Mouse (Mus musculus): Measurements from ENCODE around the gene Pard3. TPM values are rescaled to one million over a fixed set of nuclear protein-coding genes. Genes with fewer than 3 reads are reported as not detected.

The Pard3 gene
- polyA plus RNA-seq, 1 experiment from 2014 or later, result 16.4 TPM

- no peaks in the 10 kb centered on the region for H3K4me1 ChIP-seq (replicated peaks; ENCODE audit: control insufficient read depth, insufficient read depth, low read length)
- no peak overlapping the region for H3K4me3 ChIP-seq (replicated peaks; ENCODE audit: low read length)
- no peaks in the 10 kb centered on the region for H3K9me3 ChIP-seq (ENCODE audit: control insufficient read depth, low read length)
- H3K27me3 ChIP-seq (replicated peaks; ENCODE audit: control insufficient read depth, insufficient read depth, low read length), result no peaks in the 10 kb centered on the region
- no peaks in the 10 kb centered on the region for H3K36me3 ChIP-seq (ENCODE audit: control insufficient read depth, insufficient read depth)
- ATAC-seq, result peak; percentile 45; the same call in 1 of the 2 replicates
- H3K9ac ChIP-seq (replicated peaks; ENCODE audit: low read depth, low read length), result no peak overlapping the region
- no peak overlapping the region for H3K4me2 ChIP-seq (ENCODE audit: low read length)
- 0 out of 2 replicates have a peak overlapping the region, but pooled peaks have one; percentile 0 for H3K27ac ChIP-seq (ENCODE audit: low read length)
- WGBS, result 76% methylated on average over 16 of the region's 16 CpGs
Observed at GRCm38 (mm10) chr8:127371326-127371949, 307.7 kb downstream of the Pard3 start.

- no peak for ATAC-seq
- Histone ChIP-seq H3K4me2 (ENCODE audit: low read length) (no peak overlapping the region), H3K9me3 (ENCODE audit: control insufficient read depth, low read length) (no peaks in the 10 kb centered on the region), H3K9ac (replicated peaks; ENCODE audit: low read depth, low read length) (no peak overlapping the region), H3K27ac (ENCODE audit: low read length) (peak overlapping the region; percentile 83), H3K36me3 (ENCODE audit: control insufficient read depth, insufficient read depth) (no peaks in the 10 kb centered on the region), H3K4me3 (replicated peaks; ENCODE audit: low read length) (no peak overlapping the region), H3K4me1 (replicated peaks; ENCODE audit: control insufficient read depth, insufficient read depth, low read length) (peaks cover 17% of the 10 kb centered on the region), H3K27me3 (replicated peaks; ENCODE audit: control insufficient read depth, insufficient read depth, low read length) (no peaks in the 10 kb centered on the region)
- WGBS, result 77% methylated on average over 2 of the region's 2 CpGs
Observed at GRCm38 (mm10) chr8:127377775-127378174, 314.1 kb downstream of the Pard3 start.

GRCm38 (mm10) chr8:127378994-127379858 lies 315.5 kb downstream of the Pard3 start:
- Histone ChIP-seq H3K27me3 (replicated peaks; ENCODE audit: control insufficient read depth, insufficient read depth, low read length) (no peaks in the 10 kb centered on the region), H3K4me3 (replicated peaks; ENCODE audit: low read length) (no peak overlapping the region), H3K36me3 (ENCODE audit: control insufficient read depth, insufficient read depth) (0 out of 2 replicates have a peak, but pooled peaks cover 2% of the 10 kb centered on the region), H3K4me1 (replicated peaks; ENCODE audit: control insufficient read depth, insufficient read depth, low read length) (peaks cover 17% of the 10 kb centered on the region), H3K9me3 (ENCODE audit: control insufficient read depth, low read length) (no peaks in the 10 kb centered on the region), H3K4me2 (ENCODE audit: low read length) (no peak overlapping the region), H3K27ac (ENCODE audit: low read length) (peak overlapping the region; percentile 83), H3K9ac (replicated peaks; ENCODE audit: low read depth, low read length) (no peak overlapping the region)
- peak; percentile 99 for ATAC-seq
- WGBS, result 33% methylated on average over 11 of the region's 11 CpGs

- Histone ChIP-seq H3K9me3 (ENCODE audit: control insufficient read depth, low read length) (no peaks in the 10 kb centered on the region), H3K4me1 (replicated peaks; ENCODE audit: control insufficient read depth, insufficient read depth, low read length) (peaks cover 24% of the 10 kb centered on the region), H3K36me3 (ENCODE audit: control insufficient read depth, insufficient read depth) (0 out of 2 replicates have a peak, but pooled peaks cover 2% of the 10 kb centered on the region), H3K4me2 (ENCODE audit: low read length) (no peak overlapping the region), H3K9ac (replicated peaks; ENCODE audit: low read depth, low read length) (no peak overlapping the region), H3K27ac (ENCODE audit: low read length) (no peak overlapping the region), H3K27me3 (replicated peaks; ENCODE audit: control insufficient read depth, insufficient read depth, low read length) (no peaks in the 10 kb centered on the region), H3K4me3 (replicated peaks; ENCODE audit: low read length) (no peak overlapping the region)
- no peak for ATAC-seq
- 93% methylated on average over 3 of the region's 3 CpGs for WGBS
Observed at GRCm38 (mm10) chr8:127381259-127381658, 317.6 kb downstream of the Pard3 start.

DNA sequence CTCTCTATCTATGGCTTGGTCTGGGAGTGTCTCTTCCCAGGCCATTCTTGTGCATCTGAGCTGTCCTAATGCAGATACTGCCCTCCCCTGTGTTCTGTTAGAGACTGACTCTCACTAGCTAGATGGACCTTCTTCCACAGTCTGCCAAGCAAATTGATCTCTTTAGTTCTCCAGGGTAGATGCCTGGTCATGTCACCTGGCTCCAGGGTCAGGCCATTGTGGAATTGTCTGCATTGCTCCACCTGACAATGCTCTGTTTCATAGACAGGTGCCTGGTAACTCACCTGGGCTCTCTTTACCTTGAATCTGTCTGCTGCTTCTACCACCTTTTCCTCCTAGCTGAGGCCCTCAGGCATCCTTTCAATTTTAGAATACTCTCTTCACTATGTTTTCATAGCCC lies 329.0 kb downstream of the Pard3 start:
- no peak for ATAC-seq
- no peaks in the 10 kb centered on the region for H3K9me3 ChIP-seq (ENCODE audit: control insufficient read depth, low read length)
- H3K4me3 ChIP-seq (replicated peaks; ENCODE audit: low read length), result no peak overlapping the region
- H3K36me3 ChIP-seq (ENCODE audit: control insufficient read depth, insufficient read depth), result peaks cover 10% of the 10 kb centered on the region
- H3K4me1 ChIP-seq (replicated peaks; ENCODE audit: control insufficient read depth, insufficient read depth, low read length), result 0 out of 2 replicates have a peak, but pooled peaks cover 3% of the 10 kb centered on the region
- H3K9ac ChIP-seq (replicated peaks; ENCODE audit: low read depth, low read length), result no peak overlapping the region
- H3K27me3 ChIP-seq (replicated peaks; ENCODE audit: control insufficient read depth, insufficient read depth, low read length), result no peaks in the 10 kb centered on the region
- H3K27ac ChIP-seq (ENCODE audit: low read length), result no peak overlapping the region
- H3K4me2 ChIP-seq (ENCODE audit: low read length), result no peak overlapping the region

DNA sequence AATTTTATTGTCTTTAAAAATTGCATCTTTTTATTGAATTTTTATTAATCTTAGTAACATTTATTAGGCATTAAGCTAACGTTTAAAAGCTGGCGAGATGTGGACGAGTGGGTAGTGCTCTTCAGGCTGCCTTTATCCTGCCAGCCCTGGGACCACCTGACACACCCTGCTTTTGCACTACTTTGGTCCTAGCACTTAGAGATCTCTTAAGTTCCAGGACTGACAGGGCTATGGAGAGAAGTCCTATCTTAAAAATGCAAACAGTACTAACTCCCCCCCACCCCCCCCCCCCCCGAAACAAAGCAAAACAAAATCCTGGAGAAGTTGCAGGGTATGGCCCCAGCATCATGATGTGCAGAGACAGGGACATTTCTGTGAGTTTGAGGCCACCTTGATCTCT lies 331.8 kb downstream of the Pard3 start:
- H3K36me3 ChIP-seq (ENCODE audit: control insufficient read depth, insufficient read depth), result peaks cover 2% of the 10 kb centered on the region; the same call in 1 of the 2 replicates
- ATAC-seq, result no peak
- WGBS, result 61% methylated on average over 4 of the region's 4 CpGs
- H3K9me3 ChIP-seq (ENCODE audit: control insufficient read depth, low read length), result no peaks in the 10 kb centered on the region
- H3K4me2 ChIP-seq (ENCODE audit: low read length), result no peak overlapping the region
- no peak overlapping the region for H3K27ac ChIP-seq (ENCODE audit: low read length)
- H3K4me1 ChIP-seq (replicated peaks; ENCODE audit: control insufficient read depth, insufficient read depth, low read length), result 0 out of 2 replicates have a peak, but pooled peaks cover 3% of the 10 kb centered on the region
- H3K4me3 ChIP-seq (replicated peaks; ENCODE audit: low read length), result no peak overlapping the region
- H3K27me3 ChIP-seq (replicated peaks; ENCODE audit: control insufficient read depth, insufficient read depth, low read length), result no peaks in the 10 kb centered on the region
- no peak overlapping the region for H3K9ac ChIP-seq (replicated peaks; ENCODE audit: low read depth, low read length)

- H3K9me3 ChIP-seq (ENCODE audit: control insufficient read depth, low read length), result no peaks in the 10 kb centered on the region
Observed at GRCm38 (mm10) chr8:127405815-127406214, 342.1 kb downstream of the Pard3 start.

GRCm38 (mm10) chr8:127410606-127411005 lies 346.9 kb downstream of the Pard3 start:
- no peaks in the 10 kb centered on the region for H3K27me3 ChIP-seq (replicated peaks; ENCODE audit: control insufficient read depth, insufficient read depth, low read length)
- 75% methylated on average over 12 of the region's 12 CpGs for WGBS
- H3K4me3 ChIP-seq (replicated peaks; ENCODE audit: low read length), result no peak overlapping the region
- ATAC-seq, result no peak
- H3K9me3 ChIP-seq (ENCODE audit: control insufficient read depth, low read length), result no peaks in the 10 kb centered on the region
- no peak overlapping the region for H3K4me2 ChIP-seq (ENCODE audit: low read length)
- H3K27ac ChIP-seq (ENCODE audit: low read length), result no peak overlapping the region
- no peaks in the 10 kb centered on the region for H3K4me1 ChIP-seq (replicated peaks; ENCODE audit: control insufficient read depth, insufficient read depth, low read length)
- H3K36me3 ChIP-seq (ENCODE audit: control insufficient read depth, insufficient read depth), result no peaks in the 10 kb centered on the region
- no peak overlapping the region for H3K9ac ChIP-seq (replicated peaks; ENCODE audit: low read depth, low read length)

More at GRCm38 (mm10) chr8:127405815-127406214, 342.1 kb downstream of the Pard3 start:
- ATAC-seq, result no peak
- Histone ChIP-seq H3K27me3 (replicated peaks; ENCODE audit: control insufficient read depth, insufficient read depth, low read length) (no peaks in the 10 kb centered on the region), H3K4me3 (replicated peaks; ENCODE audit: low read length) (no peak overlapping the region), H3K4me2 (ENCODE audit: low read length) (no peak overlapping the region), H3K9ac (replicated peaks; ENCODE audit: low read depth, low read length) (no peak overlapping the region), H3K27ac (ENCODE audit: low read length) (no peak overlapping the region), H3K36me3 (ENCODE audit: control insufficient read depth, insufficient read depth) (no peaks in the 10 kb centered on the region), H3K4me1 (replicated peaks; ENCODE audit: control insufficient read depth, insufficient read depth, low read length) (no peaks in the 10 kb centered on the region)

GRCm38 (mm10) chr8:127411190-127411848 lies 347.6 kb downstream of the Pard3 start:
- no peaks in the 10 kb centered on the region for H3K27me3 ChIP-seq (replicated peaks; ENCODE audit: control insufficient read depth, insufficient read depth, low read length)
- H3K9ac ChIP-seq (replicated peaks; ENCODE audit: low read depth, low read length), result no peak overlapping the region
- ATAC-seq, result no peak
- no peak overlapping the region for H3K27ac ChIP-seq (ENCODE audit: low read length)
- H3K9me3 ChIP-seq (ENCODE audit: control insufficient read depth, low read length), result no peaks in the 10 kb centered on the region
- H3K4me3 ChIP-seq (replicated peaks; ENCODE audit: low read length), result no peak overlapping the region
- no peaks in the 10 kb centered on the region for H3K36me3 ChIP-seq (ENCODE audit: control insufficient read depth, insufficient read depth)
- 46% methylated on average over 4 of the region's 4 CpGs for WGBS
- H3K4me2 ChIP-seq (ENCODE audit: low read length), result no peak overlapping the region
- H3K4me1 ChIP-seq (replicated peaks; ENCODE audit: control insufficient read depth, insufficient read depth, low read length), result no peaks in the 10 kb centered on the region
